ENCODE assay signal across 18 mouse cellular contexts in genomic region chr11:35307992-35308391, GRCm38 (mm10).
DNase-seq lines count a peak whose midpoint lies in the region.
"Had no signal": no experiment of that assay in that cellular context is flagged by ENCODE, and none has a peak within 500 bp of the region (broad histone marks: within the 10 kb centered on the region; RNA-seq: fewer than 3 reads in every experiment).

No protein-coding gene starts in this region.

- intact Hi-C loops in heart, postnatal 36 days (cut with DNase I): no loop called here

- peak; percentile 48 to 50 for DNase-seq in cerebellum, adult 18-20 months
- DNase-seq in cerebellum, adult 11 months: no peak
- peak; percentile 88 for DNase-seq in heart, adult 11 months
- no peak for DNase-seq in heart, postnatal 36 days
- peak; percentile 33 for DNase-seq in kidney, postnatal 10 days
- DNase-seq in kidney, adult 18-20 months: no peak
- peak; percentile 30 to 43 for DNase-seq in kidney, postnatal 4 days
- DNase-seq: adrenal gland, postnatal 10 days; embryo, embryonic 11 days; gastrocnemius, postnatal 10 days; heart, postnatal 14 days; layer of hippocampus, postnatal 36 days; left cerebral cortex, postnatal 4 days; liver; lung, adult 2 months; lung, postnatal 10 days; thymus, adult 2 months; thymus, postnatal 4 days had no signal

Comparison
In these comparisons a context has a peak if more than half of its experiments do, and no peak if none do; other contexts are left out.
1. DNase-seq: peak in cerebellum, adult 18-20 months (2 of 2), heart, adult 11 months (single experiment), kidney, postnatal 10 days (single experiment) and kidney, postnatal 4 days (2 of 2); none in cerebellum, adult 11 months (single experiment), heart, postnatal 36 days (0 of 2) and kidney, adult 18-20 months (single experiment).